Mouse (Mus musculus) cerebellum, adult 9-10 months (tissue): ENCODE measurements around the gene Nfyb.
A peak's percentile ranks its signal among the peaks of the same experiment; 100 is the strongest.

ENCODE experiments used
- DNase-seq: peaks from one replicate; pipeline ENCODE4 v3.0.0; 2022

The Nfyb gene

GRCm38 (mm10) chr10:82742578-82742977, 21.4 kb downstream of the Nfyb start:
- no peak for DNase-seq

DNA sequence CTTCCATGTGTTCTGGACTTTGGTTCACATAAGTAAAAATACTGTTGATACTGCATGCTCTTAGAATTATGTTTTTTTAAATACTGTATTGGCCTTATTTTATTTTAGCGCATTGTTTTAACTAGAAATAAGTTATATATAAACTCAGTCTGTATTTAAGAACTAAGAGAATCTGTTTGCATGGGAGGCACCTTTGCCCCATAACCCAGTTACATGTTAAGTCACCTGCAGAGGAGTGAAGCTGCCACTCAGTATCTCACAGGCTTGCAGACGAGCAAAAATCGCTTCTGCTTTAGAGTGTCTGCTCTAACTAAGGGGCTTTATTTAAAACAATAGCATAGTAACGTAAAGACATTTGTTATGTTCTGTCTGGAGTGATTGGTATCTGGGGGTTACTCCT, 22.1 kb downstream of the Nfyb start:
- no peak for DNase-seq

DNA sequence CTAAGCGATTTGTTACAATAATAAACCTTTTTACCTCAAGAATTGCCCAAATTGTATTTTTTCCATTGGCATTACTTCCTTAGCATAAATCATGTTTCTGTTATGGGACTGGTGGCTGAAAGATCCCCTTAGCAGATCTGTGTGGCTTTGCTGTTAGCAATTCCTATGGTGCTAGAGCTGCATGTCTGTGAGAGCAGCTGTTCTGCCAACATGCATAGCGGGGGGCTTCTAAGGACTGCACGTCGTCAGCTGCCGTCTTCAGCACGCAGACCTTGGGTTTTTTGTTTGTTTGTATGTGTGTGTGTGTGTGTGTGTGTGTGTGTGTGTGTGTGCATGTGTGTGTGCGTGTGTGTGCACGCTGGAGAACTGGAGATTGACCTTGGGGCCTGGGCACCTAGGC, 22.6 kb downstream of the Nfyb start:
- DNase-seq = no peak

DNA sequence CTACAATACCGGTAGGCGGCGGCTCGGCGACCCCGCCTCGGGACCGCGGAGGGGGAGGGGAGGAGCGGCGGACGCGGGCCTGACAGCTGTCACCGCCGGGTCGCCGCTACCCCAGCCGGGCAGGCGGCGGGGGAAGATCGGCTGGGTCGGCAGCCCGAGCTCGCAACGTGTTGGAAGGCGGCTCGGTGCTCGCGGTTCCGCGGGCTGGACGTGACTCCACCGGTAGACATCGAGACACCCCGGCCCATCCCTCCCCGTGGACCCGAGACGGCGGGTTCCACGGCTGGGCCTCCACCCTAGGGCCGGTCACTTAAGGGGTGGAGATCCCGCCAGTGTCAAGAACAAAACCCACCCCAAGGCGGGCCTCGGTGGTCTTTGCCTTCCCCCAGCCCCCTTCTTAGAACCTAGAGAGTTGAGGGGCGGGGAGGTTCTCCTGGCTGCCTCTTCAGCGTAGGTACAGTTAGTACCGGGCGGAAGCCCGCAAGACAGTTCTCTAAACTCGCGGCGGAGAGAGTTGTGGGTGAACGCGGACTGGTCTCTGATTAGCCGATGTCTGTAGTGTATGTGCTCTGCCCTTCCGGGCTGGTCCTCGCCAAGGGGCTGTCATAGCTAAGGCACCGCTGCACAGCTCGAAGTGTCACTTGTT, 64.5 kb downstream of the Nfyb start:
- DNase-seq = peak; percentile 34

- peak; percentile 84 for DNase-seq
Observed at GRCm38 (mm10) chr10:82698712-82699261, 65.2 kb downstream of the Nfyb start.
